Comparison of ENCODE assay signal across 15 mouse cellular contexts in genomic region chr4:57886888-57887230, GRCm38 (mm10). TPM values are rescaled to one million over a fixed set of nuclear protein-coding genes. Genes with fewer than 3 reads are reported as not detected.
"Had no signal": no experiment of that assay in that cellular context is flagged by ENCODE, and none has a peak within 500 bp of the region (broad histone marks: within the 10 kb centered on the region; RNA-seq: fewer than 3 reads in every experiment).

No protein-coding gene starts in this region.

- H3K27me3 ChIP-seq: midbrain, embryonic 13.5 days; midbrain, embryonic 15.5 days; neural tube, embryonic 12.5 days; stomach, embryonic 15.5 days had no signal

- DNase-seq: lung, adult 18-20 months; lung, embryonic 14.5 days; lung, postnatal 10 days; lung, postnatal 4 days; right cerebral cortex, postnatal 14 days; thymus, adult 2 months; thymus, postnatal 4 days had no signal

- H3K36me3 ChIP-seq: midbrain, embryonic 10.5 days; midbrain, embryonic 13.5 days; midbrain, embryonic 15.5 days; neural tube, embryonic 12.5 days; stomach, embryonic 15.5 days had no signal

- ATAC-seq: midbrain, embryonic 13.5 days; midbrain, embryonic 15.5 days had no signal

- H3K27ac ChIP-seq: midbrain, embryonic 10.5 days; midbrain, embryonic 13.5 days; midbrain, embryonic 15.5 days; neural tube, embryonic 12.5 days; stomach, embryonic 15.5 days; stomach, postnatal 0 days had no signal

- H3K4me3 ChIP-seq: midbrain, embryonic 10.5 days; midbrain, embryonic 13.5 days; midbrain, embryonic 15.5 days; neural tube, embryonic 12.5 days; stomach, embryonic 15.5 days had no signal

- H3K4me2 ChIP-seq: lung, embryonic 14.5 days; midbrain, embryonic 13.5 days; midbrain, embryonic 15.5 days; neural tube, embryonic 12.5 days; stomach, embryonic 15.5 days had no signal

- H3K9me3 ChIP-seq: midbrain, embryonic 10.5 days; midbrain, embryonic 13.5 days; midbrain, embryonic 15.5 days; neural tube, embryonic 12.5 days; stomach, embryonic 15.5 days had no signal

- H3K9ac ChIP-seq: lung, embryonic 14.5 days; midbrain, embryonic 13.5 days; midbrain, embryonic 15.5 days; neural tube, embryonic 12.5 days; stomach, embryonic 15.5 days had no signal

RNA-seq across cellular contexts. Expression of gene D630039A03Rik, which starts 29.2 kb away (rescaled TPM):
- total RNA-seq: megakaryocyte-erythroid progenitor cell, adult 5-6 weeks; neutrophil, adult 5-6 weeks had no signal
- polyA plus RNA-seq: midbrain, embryonic 13.5 days had no signal
